Mouse (Mus musculus) liver, adult (tissue): Measurements from ENCODE around the gene H2-Oa.
A peak's percentile ranks its signal among the peaks of the same experiment; 100 is the strongest.

Experiments
- GATA4 ChIP-seq: IDR thresholded peaks from 2 replicates; pipeline ENCODE4 v1.6.1; 2014; ENCODE audit warnings: mild to moderate bottlenecking, low read length; ENCODE audit not compliant: insufficient replicate concordance

The H2-Oa gene

GRCm38 (mm10) chr17:34114114-34114513 is 22.0 kb downstream of the H2-Oa start:
- TF ChIP-seq GATA4 = no peak

DNA sequence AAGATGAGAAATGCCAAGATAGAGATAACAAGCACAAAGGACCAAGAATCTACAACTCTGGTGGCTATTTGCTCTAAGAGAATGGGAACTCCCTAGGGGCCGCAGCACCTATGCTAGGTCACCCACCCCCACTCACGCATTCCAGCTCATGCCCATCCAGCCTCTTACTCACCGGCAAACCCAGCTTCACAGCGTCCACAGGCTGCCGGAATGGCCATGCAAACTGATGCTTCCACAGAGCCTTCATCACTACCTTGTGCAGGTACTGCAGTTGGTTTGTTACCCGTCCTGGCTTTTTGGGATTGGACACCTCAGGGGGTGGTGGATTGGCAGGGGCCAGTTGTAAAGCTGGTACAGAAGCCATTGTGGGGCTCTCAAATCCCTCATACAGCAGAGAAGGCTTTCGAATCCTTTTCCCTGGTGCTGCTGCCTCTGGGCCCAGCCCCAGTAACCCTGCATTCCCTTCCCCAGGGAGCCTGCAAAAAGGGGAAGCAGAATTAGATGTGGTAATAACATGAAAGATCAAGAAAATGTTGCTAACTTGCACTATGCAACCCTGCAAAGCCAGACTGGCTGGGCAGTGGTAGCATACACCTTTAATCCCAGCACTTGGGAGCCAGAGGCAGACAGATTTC is 24.7 kb downstream of the H2-Oa start:
- no peak for TF ChIP-seq GATA4

DNA sequence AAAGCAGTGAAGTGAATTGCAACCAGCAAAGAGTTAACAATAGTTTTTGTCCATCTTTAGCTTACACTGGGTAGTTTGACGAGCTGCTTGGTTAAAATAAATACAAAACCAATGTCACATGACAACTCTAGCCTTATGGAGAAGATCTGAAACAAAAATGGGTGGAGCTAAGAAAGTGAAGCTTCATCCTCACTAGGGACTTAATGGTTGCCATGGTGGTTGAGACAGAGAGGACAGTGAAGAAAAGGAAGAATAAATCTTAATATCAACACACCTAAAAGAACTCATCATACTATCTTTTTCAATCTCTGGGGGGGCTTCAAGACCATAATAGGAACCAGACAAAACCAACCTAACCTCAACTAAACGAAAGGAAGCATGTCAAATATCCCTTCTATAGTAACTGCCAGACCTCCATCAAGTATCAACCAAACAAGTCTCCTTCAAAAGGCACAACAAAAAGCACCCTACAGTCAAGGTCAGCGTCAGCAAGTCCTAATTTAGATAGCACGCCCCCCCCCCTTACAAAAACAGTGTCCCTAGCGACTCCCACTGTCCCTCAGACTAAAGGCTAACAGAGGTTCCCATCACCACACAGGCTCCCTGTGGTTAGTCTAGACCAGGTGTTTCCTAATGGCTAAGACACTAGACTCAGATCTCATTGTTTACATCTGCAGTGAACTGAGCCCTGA is 25.4 kb downstream of the H2-Oa start:
- no peak for TF ChIP-seq GATA4

- no peak for TF ChIP-seq GATA4
Observed at GRCm38 (mm10) chr17:34118113-34118872, 26.2 kb downstream of the H2-Oa start.

DNA sequence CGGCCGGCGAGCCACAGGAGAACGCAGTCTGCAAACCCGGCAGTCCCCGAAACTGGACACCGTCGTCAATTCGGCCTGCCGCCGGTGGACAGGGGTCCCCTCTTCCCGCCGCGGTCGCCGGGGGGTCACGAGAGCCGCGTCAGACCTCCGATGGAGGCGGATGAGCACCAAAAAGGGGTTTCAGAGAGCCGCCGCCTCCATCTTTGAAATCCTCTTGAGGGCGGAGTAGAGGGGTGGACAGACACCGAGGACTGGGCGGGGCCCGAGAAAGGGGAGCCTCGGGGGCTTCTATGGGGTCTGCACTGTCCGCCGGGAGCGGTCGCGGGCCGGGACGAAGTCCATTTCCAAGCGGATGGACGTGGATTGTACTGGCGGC is 26.7 kb downstream of the H2-Oa start:
- no peak for TF ChIP-seq GATA4

- no peak for TF ChIP-seq GATA4
Observed at GRCm38 (mm10) chr17:34119249-34120179, 27.4 kb downstream of the H2-Oa start, which contains the start of gene H2-DMa. Gene H2-DMa, plus strand, starts transcription at chr17:34119541.

DNA sequence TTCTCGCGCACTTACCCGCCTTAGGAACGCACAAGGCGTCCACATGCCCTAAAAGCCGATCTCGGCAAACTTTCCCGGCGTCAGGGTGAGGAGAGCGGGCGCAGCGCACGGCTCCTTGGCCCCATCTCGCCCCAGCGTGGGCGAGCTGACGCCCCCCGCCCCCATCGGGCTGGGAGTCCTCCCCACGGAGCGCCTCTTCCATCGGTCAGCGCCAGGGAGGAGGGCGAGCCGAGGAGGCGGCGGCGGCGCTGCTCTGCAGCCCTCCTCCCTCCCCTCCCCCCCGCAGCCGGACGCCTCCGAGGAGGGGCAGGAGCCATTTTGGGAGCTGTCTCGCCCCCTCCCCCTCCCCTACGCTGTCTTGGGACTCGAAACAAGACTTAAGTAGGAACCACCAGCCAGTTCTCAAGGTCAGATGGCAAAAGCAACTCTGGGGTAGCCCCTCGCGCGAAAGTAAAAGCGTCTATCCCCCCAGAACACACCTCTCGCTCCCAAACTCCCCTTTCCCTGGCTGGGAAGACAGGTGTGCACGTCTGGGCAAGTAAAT is 28.1 kb downstream of the H2-Oa start:
- no peak for TF ChIP-seq GATA4

GRCm38 (mm10) chr17:34120814-34121171 is 28.7 kb downstream of the H2-Oa start:
- no peak for TF ChIP-seq GATA4

DNA sequence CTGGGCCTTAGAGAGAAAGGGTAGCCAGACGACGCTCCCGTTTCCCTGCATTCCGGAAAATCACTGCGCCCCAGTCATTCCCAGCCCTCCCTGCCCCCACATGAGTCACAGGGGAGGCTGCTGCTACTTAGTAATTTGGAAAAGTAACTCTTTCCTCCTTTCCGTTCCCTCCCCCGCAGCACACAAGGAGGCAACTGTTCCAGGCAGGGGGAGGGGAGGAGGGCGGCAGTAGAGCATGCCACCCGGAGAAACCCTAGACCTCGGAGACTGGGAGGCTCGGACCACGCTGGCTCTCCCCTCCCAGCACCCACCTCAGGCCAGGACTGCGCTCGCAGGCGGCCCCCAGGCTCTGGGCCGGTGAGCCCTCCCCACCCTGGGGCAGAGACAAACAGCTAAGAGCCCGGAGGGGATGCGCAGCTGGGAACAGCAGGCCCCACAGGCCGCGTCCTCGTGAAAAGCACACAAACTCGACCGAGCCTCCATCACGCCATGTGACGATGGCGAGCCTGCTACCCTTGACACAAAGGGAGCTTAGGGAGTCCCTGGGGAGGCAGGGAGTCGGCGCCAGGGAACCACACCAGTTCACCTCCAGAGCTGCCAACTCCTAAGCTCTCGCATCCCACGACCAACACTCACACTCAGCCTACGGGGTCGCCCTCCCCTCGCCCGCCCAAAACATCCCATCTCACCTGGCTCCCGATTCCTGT is 29.2 kb downstream of the H2-Oa start:
- no peak for TF ChIP-seq GATA4

- TF ChIP-seq GATA4 = no peak
Observed at GRCm38 (mm10) chr17:34121879-34122187, 29.7 kb downstream of the H2-Oa start.

DNA sequence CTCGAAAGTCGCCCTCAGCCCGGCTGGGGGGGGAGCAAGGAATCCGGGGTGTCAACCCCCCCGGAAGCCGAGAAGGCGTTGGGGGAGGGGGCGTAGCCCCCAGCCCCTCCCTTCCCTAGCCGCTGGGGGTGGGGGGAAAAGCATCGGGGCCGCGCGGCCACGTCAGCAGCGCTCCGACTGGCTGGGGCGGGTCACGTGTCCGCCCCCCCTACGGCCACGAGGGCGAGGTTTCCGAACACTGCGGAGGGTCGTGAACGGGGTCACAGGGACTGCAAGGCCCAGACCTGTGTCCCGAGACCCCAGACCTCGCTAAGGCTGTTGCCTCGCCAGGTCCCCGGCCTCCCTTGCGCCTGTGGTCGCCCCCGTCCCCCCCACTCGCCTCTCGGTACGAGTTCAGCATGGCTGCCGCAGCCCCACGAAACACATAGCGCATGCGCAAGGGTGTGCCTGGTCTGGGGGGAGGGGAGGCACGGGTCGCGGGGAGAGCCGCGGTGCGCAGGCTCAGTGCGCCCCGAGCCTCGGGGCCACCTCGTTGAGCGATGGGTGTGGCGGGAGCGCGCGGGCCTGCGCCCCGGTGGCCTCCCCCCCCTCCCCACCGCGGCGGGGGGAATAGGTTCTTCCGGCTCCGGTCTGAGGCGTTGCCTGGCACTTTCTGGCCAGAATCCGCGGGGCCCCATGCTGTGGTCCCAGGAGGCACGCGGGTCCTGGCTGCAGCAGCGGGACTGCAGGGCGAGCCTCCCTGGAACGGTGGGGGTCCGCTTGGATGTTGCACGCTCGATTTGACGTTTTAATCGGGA is 30.2 kb downstream of the H2-Oa start, which contains the start of gene Brd2:
TSS of gene Brd2 (minus strand) at position 447 of the 797 bp plus-strand sequence.
- TF ChIP-seq GATA4 = no peak; the same call in 1 of the 2 replicates

GRCm38 (mm10) chr17:34123111-34123510 is 31.0 kb downstream of the H2-Oa start:
- TF ChIP-seq GATA4 = no peak

DNA sequence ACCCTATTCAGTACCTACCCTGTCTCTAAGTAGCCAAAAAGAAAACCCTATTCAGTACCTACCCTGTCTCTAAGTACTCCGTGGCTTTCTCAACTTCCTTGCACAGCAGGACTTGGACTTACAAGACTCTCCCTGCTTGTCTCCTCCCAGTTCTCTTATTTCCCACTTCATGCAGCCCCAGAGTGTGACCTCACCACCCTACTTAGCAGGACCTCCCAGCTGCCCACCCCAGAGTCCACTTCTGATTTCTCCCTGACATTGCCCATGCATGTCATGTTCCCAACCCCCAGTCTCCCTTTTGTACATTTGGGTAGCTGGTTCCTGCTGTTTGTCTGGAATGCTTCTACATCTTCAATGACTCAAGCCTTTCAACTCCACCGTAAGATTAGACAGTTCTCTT is 31.4 kb downstream of the H2-Oa start:
- no peak for TF ChIP-seq GATA4

GRCm38 (mm10) chr17:34124649-34125048 is 32.5 kb downstream of the H2-Oa start:
- 0 out of 2 replicates have a peak, but pooled peaks have one; percentile 8 for TF ChIP-seq GATA4
